Mouse (Mus musculus) hindbrain, postnatal 0 days (tissue): Measurements from ENCODE around the gene Ap1m1. TPM values are rescaled to one million over a fixed set of nuclear protein-coding genes. Genes with fewer than 3 reads are reported as not detected.

Experiments used
- ATAC-seq: fragments of 200-750 bp; cut with Nextera tagmentation; 2 replicates; pipeline ENCODE4 v1.8.0; 2017; ENCODE audit warnings: mild to moderate bottlenecking, moderate TSS enrichment, moderate library complexity
- DNase-seq: peaks from one replicate; pipeline ENCODE4 v3.0.0-alpha.2; 2015; ENCODE audit warnings: low spot score
- H3K27ac ChIP-seq: fragments of 300-500 bp; sonication (generic); 2 replicates; pipeline ENCODE4 v1.5.1; 2014; ENCODE audit warnings: mild to moderate bottlenecking
- H3K27me3 ChIP-seq: fragments of 300-500 bp; sonication (generic); 2 replicates; pipeline ENCODE4 v1.6.1; 2014; ENCODE audit warnings: low read length, mixed read lengths; ENCODE audit not compliant: insufficient read depth
- H3K36me3 ChIP-seq: fragments of 300-500 bp; sonication (generic); 2 replicates; pipeline ENCODE4 v1.6.1; 2014; ENCODE audit warnings: low read length, mixed read lengths; ENCODE audit not compliant: insufficient read depth
- H3K4me1 ChIP-seq: fragments of 300-500 bp; sonication (generic); 2 replicates; pipeline ENCODE4 v1.6.1; 2014; ENCODE audit warnings: antibody characterized with exemption, low read length, mixed read lengths; ENCODE audit not compliant: insufficient read depth
- H3K4me2 ChIP-seq: fragments of 300-500 bp; sonication (generic); 2 replicates; pipeline ENCODE4 v1.6.1; 2014; ENCODE audit warnings: low read depth, mild to moderate bottlenecking, low read length, moderate library complexity, mixed read lengths
- H3K4me3 ChIP-seq: fragments of 300-500 bp; sonication (generic); 2 replicates; pipeline ENCODE4 v1.5.1; 2014; ENCODE audit warnings: low read length
- H3K9ac ChIP-seq: fragments of 300-500 bp; sonication (generic); replicated peaks from 2 replicates; pipeline ENCODE4 v1.6.1; 2014; ENCODE audit warnings: mild to moderate bottlenecking, low read length, moderate library complexity, mixed read lengths
- H3K9me3 ChIP-seq: fragments of 300-500 bp; sonication (generic); 2 replicates; pipeline ENCODE4 v1.6.1; 2016; ENCODE audit warnings: low read length, mixed read lengths
- CTCF ChIP-seq: IDR thresholded peaks from 2 replicates; pipeline ENCODE4 v1.5.1; 2016; ENCODE audit warnings: antibody characterized with exemption, control low read depth, low read depth
- WGBS: fragments of 180-500 bp; shearing (Covaris S2); extraction: QIAGEN DNeasy Blood & Tissue Kit; methylation state at CpG from one replicate; pipeline ENCODE4 v1.1.7; 2014; 5-methylcytosine and 5-hydroxymethylcytosine counted together
- polyA plus RNA-seq: library from polyadenylated mRNA; unstranded; fragments of >200 nt; fragmentation: Nextera tagmentation; extraction: Ambion mirVana; gene quantifications from 2 replicates; pipeline ENCODE4 v1.2.1, GENCODE M21; 2015
- total RNA-seq: library from RNA; depleted of rRNA; stranded (reverse); fragments of >200 nt; gene quantifications from 2 replicates; pipeline ENCODE4 v1.2.3, GENCODE M21; 2014; rRNA removed

Gene Ap1m1
- total and polyA plus RNA-seq, 2 experiments from 2014 or later = 81.3 to 216 TPM

DNA sequence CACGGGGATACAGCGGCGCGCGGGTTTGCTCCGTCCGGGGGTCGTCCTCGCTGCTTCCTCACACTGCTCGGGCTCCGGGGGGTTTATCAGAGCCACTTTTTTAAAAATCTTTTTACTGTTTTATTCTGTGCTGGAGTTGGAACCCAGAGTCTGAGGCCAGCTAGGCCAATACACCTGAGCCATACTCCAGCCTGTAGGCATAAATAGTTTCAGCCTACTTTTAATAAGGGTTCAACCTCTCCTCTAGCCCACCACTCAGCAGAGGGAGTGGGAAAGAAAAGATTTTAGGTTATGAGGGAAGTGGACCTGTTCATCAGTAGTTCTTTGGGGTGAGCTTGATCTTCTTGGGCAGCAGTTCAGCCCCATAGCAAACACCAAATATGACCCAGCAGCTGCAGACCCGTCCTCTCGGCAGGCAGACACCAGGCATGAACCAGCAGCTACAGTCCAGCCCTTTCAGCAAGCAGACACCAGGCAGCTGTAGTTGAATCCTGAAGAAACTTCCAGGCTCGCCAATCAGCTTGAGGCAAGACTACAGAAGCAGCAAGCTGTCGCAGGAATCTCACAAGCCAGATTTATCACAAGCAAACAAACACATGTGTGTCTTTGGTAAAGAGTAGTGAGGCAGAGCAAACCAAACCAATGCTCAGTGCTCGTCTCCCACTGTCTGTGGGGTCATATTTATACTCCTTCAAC lies 65.5 kb downstream of the Ap1m1 start, which contains the start of gene Gm10282:
TSS of gene Gm10282 (minus strand) at position 51 of the 696 bp plus-strand sequence.
- Histone ChIP-seq H3K9me3 (no peaks in the 10 kb centered on the region), H3K27ac (no peak within 1 kb of the TSS), H3K4me2 (no peak within 1 kb of the TSS), H3K9ac (no peak within 1 kb of the TSS), H3K36me3 (no peaks in the 10 kb centered on the region), H3K27me3 (no peaks in the 10 kb centered on the region), H3K4me1 (no peaks in the 10 kb centered on the region), H3K4me3 (no peak within 1 kb of the TSS)
- no peak for ATAC-seq
- 69% methylated on average over 13 of the region's 16 CpGs for WGBS
- TF ChIP-seq CTCF = no peak
- DNase-seq = no peak

DNA sequence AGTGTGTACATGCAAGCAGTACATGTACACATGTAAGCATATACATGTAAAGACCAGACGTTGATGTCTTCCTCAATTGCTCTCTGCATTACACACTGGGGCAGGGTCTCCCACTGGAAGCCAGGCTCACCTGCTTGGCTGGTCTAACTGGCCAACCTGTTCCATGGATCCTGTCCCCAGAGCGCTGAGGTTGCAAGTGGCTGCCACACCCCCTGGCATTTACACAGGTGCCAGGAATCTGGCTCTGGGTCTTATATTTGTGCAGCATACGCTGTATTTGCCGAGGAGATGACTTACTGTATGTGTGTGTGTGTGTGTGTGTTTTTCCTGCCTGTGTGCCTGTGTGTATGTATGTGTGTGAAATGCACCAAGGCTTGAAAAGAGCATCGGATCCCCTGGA lies 67.1 kb downstream of the Ap1m1 start:
- no peaks in the 10 kb centered on the region for H3K4me1 ChIP-seq
- 90% methylated on average over 5 of the region's 5 CpGs for WGBS
- no peak for ATAC-seq
- H3K4me3 ChIP-seq = no peak overlapping the region
- H3K4me2 ChIP-seq = no peak overlapping the region
- no peak overlapping the region for H3K27ac ChIP-seq
- no peaks in the 10 kb centered on the region for H3K9me3 ChIP-seq
- no peaks in the 10 kb centered on the region for H3K27me3 ChIP-seq
- no peak overlapping the region for H3K9ac ChIP-seq
- TF ChIP-seq CTCF = no peak
- DNase-seq = no peak
- H3K36me3 ChIP-seq = no peaks in the 10 kb centered on the region

Other genes with a start within 250 kb of the Ap1m1 start
- gene Cyp4f18, start 230.4 kb upstream of the Ap1m1 start, total RNA-seq = not detected in 2 replicates
- gene Cyp4f18, start 230.4 kb upstream of the Ap1m1 start, polyA plus RNA-seq = 0.46 and 0.78 TPM in 2 replicates
- not detected in 2 replicates for gene Olfr372, start 198.8 kb upstream of the Ap1m1 start, total RNA-seq
- not detected in 2 replicates for gene Olfr372, start 198.8 kb upstream of the Ap1m1 start, polyA plus RNA-seq
- gene Olfr373, start 156.8 kb upstream of the Ap1m1 start, total RNA-seq = not detected in 2 replicates
- 0.04 TPM in 1 of 2 replicates, not detected in the other for gene Olfr373, start 156.8 kb upstream of the Ap1m1 start, polyA plus RNA-seq
- not detected in 2 replicates for gene Olfr374, start 133.0 kb upstream of the Ap1m1 start, total RNA-seq
- gene Olfr374, start 133.0 kb upstream of the Ap1m1 start, polyA plus RNA-seq = not detected in 2 replicates
- gene Tpm4, start 105.0 kb upstream of the Ap1m1 start, total RNA-seq = 76.2 and 83.2 TPM in 2 replicates
- gene Tpm4, start 105.0 kb upstream of the Ap1m1 start, polyA plus RNA-seq = 124 and 127 TPM in 2 replicates
- 26.6 and 29.5 TPM in 2 replicates for gene Rab8a, start 78.8 kb upstream of the Ap1m1 start, total RNA-seq
- gene Rab8a, start 78.8 kb upstream of the Ap1m1 start, polyA plus RNA-seq = 64.8 and 71.5 TPM in 2 replicates
- gene Hsh2d, start 50.4 kb upstream of the Ap1m1 start, total RNA-seq = not detected in 2 replicates
- 0.14 TPM in 1 of 2 replicates, not detected in the other for gene Hsh2d, start 50.4 kb upstream of the Ap1m1 start, polyA plus RNA-seq
- not detected in 2 replicates for gene Cib3, start 27.2 kb upstream of the Ap1m1 start, total RNA-seq
- not detected in 2 replicates for gene Cib3, start 27.2 kb upstream of the Ap1m1 start, polyA plus RNA-seq
- not detected in 2 replicates for gene Gm11034, start 26.4 kb upstream of the Ap1m1 start, total RNA-seq
- gene Gm11034, start 26.4 kb upstream of the Ap1m1 start, polyA plus RNA-seq = not detected in 2 replicates
- gene Fam32a, start 20.3 kb upstream of the Ap1m1 start, total RNA-seq = 90.0 and 94.7 TPM in 2 replicates
- 78.9 and 83.2 TPM in 2 replicates for gene Fam32a, start 20.3 kb upstream of the Ap1m1 start, polyA plus RNA-seq
- 0.36 and 1.5 TPM in 2 replicates for gene Gm10282, start 65.2 kb downstream of the Ap1m1 start, total RNA-seq
- gene Gm10282, start 65.2 kb downstream of the Ap1m1 start, polyA plus RNA-seq = 11.7 and 12.3 TPM in 2 replicates
- 4.3 and 8.2 TPM in 2 replicates for gene Klf2, start 79.0 kb downstream of the Ap1m1 start, total RNA-seq
- gene Klf2, start 79.0 kb downstream of the Ap1m1 start, polyA plus RNA-seq = 8.8 and 9.9 TPM in 2 replicates
- gene Eps15l1, start 181.4 kb downstream of the Ap1m1 start, total RNA-seq = 49.6 and 66.0 TPM in 2 replicates
- 43.4 and 45.5 TPM in 2 replicates for gene Eps15l1, start 181.4 kb downstream of the Ap1m1 start, polyA plus RNA-seq
- 0.40 and 0.42 TPM in 2 replicates for gene Calr3, start 203.9 kb downstream of the Ap1m1 start, total RNA-seq
- 1.4 and 1.9 TPM in 2 replicates for gene Calr3, start 203.9 kb downstream of the Ap1m1 start, polyA plus RNA-seq
- gene 1700030K09Rik, start 203.9 kb downstream of the Ap1m1 start, total RNA-seq = 8.6 and 11.3 TPM in 2 replicates
- 13.1 and 13.2 TPM in 2 replicates for gene 1700030K09Rik, start 203.9 kb downstream of the Ap1m1 start, polyA plus RNA-seq
- 27.0 and 90.6 TPM in 2 replicates for gene Cherp, start 235.2 kb downstream of the Ap1m1 start, total RNA-seq
- 37.3 and 40.3 TPM in 2 replicates for gene Cherp, start 235.2 kb downstream of the Ap1m1 start, polyA plus RNA-seq